Mouse (Mus musculus): ENCODE results near the gene Vegfc. TPM values are rescaled to one million over a fixed set of nuclear protein-coding genes. Genes with fewer than 3 reads are reported as not detected.

Gene Vegfc
- polyA plus RNA-seq, 1 experiment from 2014 or later: 3.4 TPM

- no peak for ATAC-seq (ENCODE audit: low FRiP score)
- H3K9ac ChIP-seq: no peak overlapping the region
- no peak overlapping the region for H3K4me2 ChIP-seq
- no peaks in the 10 kb centered on the region for H3K36me3 ChIP-seq
- WGBS: 52% methylated on average over 1 of the region's 1 CpGs
- H3K27ac ChIP-seq: no peak overlapping the region
- no peaks in the 10 kb centered on the region for H3K27me3 ChIP-seq
- no peaks in the 10 kb centered on the region for H3K9me3 ChIP-seq
- H3K4me1 ChIP-seq (replicated peaks): no peaks in the 10 kb centered on the region
- no peak overlapping the region for H3K4me3 ChIP-seq
Measured at GRCm38 (mm10) chr8:54228801-54229204, 151.4 kb downstream of the Vegfc start.

- H3K27me3 ChIP-seq: no peaks in the 10 kb centered on the region
- ATAC-seq (ENCODE audit: low FRiP score): no peak
- no peaks in the 10 kb centered on the region for H3K36me3 ChIP-seq
- no peak overlapping the region for H3K27ac ChIP-seq
- H3K4me3 ChIP-seq: no peak overlapping the region
- no peaks in the 10 kb centered on the region for H3K4me1 ChIP-seq (replicated peaks)
- WGBS: 96% methylated on average over 1 of the region's 1 CpGs
- no peaks in the 10 kb centered on the region for H3K9me3 ChIP-seq
- H3K4me2 ChIP-seq: no peak overlapping the region
- H3K9ac ChIP-seq: no peak overlapping the region
Measured at GRCm38 (mm10) chr8:54230638-54231037, 153.2 kb downstream of the Vegfc start.

- Histone ChIP-seq H3K4me3 (no peak overlapping the region), H3K4me2 (no peak overlapping the region), H3K9me3 (no peaks in the 10 kb centered on the region), H3K27ac (no peak overlapping the region), H3K4me1 (replicated peaks) (no peaks in the 10 kb centered on the region), H3K9ac (no peak overlapping the region), H3K36me3 (no peaks in the 10 kb centered on the region), H3K27me3 (no peaks in the 10 kb centered on the region)
- WGBS: 92% methylated on average over 6 of the region's 6 CpGs
- no peak for ATAC-seq (ENCODE audit: low FRiP score)
Measured at GRCm38 (mm10) chr8:54233316-54233715, 155.9 kb downstream of the Vegfc start.
